Mouse (Mus musculus) embryonic stem cell, embryonic (primary cell): Measurements from ENCODE around the gene Mob1b.

Source experiments
- CTCF ChIA-PET, 4 experiments: fragments of 300-600 bp in 2 of 4; fragments of 350-600 bp in 2 of 4; sonication (Branson Sonifier 250); formaldehyde crosslinking; loops; one replicate each; lab custom pipeline; 2022; ENCODE audit warnings: inconsistent platforms in 2 of 4; lab: Charles Lee
- POLR2A ChIA-PET, 4 experiments: fragments of 300-600 bp in 2 of 4; fragments of 350-600 bp in 2 of 4; sonication (Branson Sonifier 250); formaldehyde crosslinking; loops; one replicate each; lab custom pipeline; 2022; ENCODE audit warnings: antibody characterized with exemption in 4 of 4, inconsistent platforms in 1 of 4; lab: Charles Lee

The Mob1b gene

GRCm38 (mm10) chr5:88791256-88792245 lies 70.9 kb downstream of the Mob1b start:
- POLR2A ChIA-PET: interaction anchor here in 3 of 4 experiments (0.7 to 3.3 kb wide), 6 partner anchors 17 to 71 kb away, joined by 3 to 11 read pairs (median 4); partner anchors contain the start of genes Dck (in 3 of the 3) and Mob1b (in 1 of the 3)
- CTCF ChIA-PET: interaction anchor here (0.5 to 2.1 kb wide), 62 partner anchors 9 to 1403 kb away, joined by 3 to 18 read pairs (median 4); partner anchors contain the start of gene Dck (in 2 of the 4)

- ChIA-PET POLR2A (interaction anchor here in 1 of 4 experiments (0.7 kb wide), 1 partner anchor 11 kb away, joined by 5 read pairs; no protein-coding TSS in a partner anchor), CTCF (no interaction called here)
Observed at GRCm38 (mm10) chr5:88793676-88794075, 73.0 kb downstream of the Mob1b start.

- POLR2A ChIA-PET: no interaction called here
- CTCF ChIA-PET: interaction anchor here in 2 of 4 experiments (0.6 kb wide), 2 partner anchors 1362 to 1522 kb away, joined by 4 to 5 read pairs; no protein-coding TSS in a partner anchor
Observed at GRCm38 (mm10) chr5:88795910-88796584, 75.4 kb downstream of the Mob1b start.

GRCm38 (mm10) chr5:88796588-88796987 lies 75.9 kb downstream of the Mob1b start:
- ChIA-PET POLR2A (no interaction called here), CTCF (interaction anchor here in 1 of 4 experiments (0.6 kb wide), 1 partner anchor 1361 kb away, joined by 4 read pairs; no protein-coding TSS in a partner anchor)

GRCm38 (mm10) chr5:88797121-88797520 lies 76.5 kb downstream of the Mob1b start:
- CTCF ChIA-PET: no interaction called here
- POLR2A ChIA-PET: interaction anchor here in 1 of 4 experiments (0.5 to 0.7 kb wide), 2 partner anchors 12 to 40 kb away, joined by 3 to 4 read pairs; no protein-coding TSS in a partner anchor

GRCm38 (mm10) chr5:88805616-88806015 lies 85.0 kb downstream of the Mob1b start:
- ChIA-PET POLR2A (no interaction called here), CTCF (interaction anchor here in 1 of 4 experiments (1.8 kb wide), 1 partner anchor 14 kb away, joined by 4 read pairs; no protein-coding TSS in a partner anchor)

- ChIA-PET POLR2A (no interaction called here), CTCF (interaction anchor here in 2 of 4 experiments (1.7 to 1.8 kb wide), 1 partner anchor 15 kb away, joined by 4 read pairs; no protein-coding TSS in a partner anchor)
Observed at GRCm38 (mm10) chr5:88806278-88806677, 85.6 kb downstream of the Mob1b start.

- POLR2A ChIA-PET: interaction anchor here in 2 of 4 experiments (0.6 to 1.4 kb wide), 3 partner anchors 41 to 699 kb away, joined by 3 to 5 read pairs (median 5); partner anchors contain the start of gene Dck (in 1 of the 2)
Observed at GRCm38 (mm10) chr5:88807342-88807741, 86.7 kb downstream of the Mob1b start.

GRCm38 (mm10) chr5:88813188-88813587 lies 92.5 kb downstream of the Mob1b start:
- CTCF ChIA-PET: no interaction called here

More at GRCm38 (mm10) chr5:88807342-88807741, 86.7 kb downstream of the Mob1b start:
- CTCF ChIA-PET: interaction anchor here in 3 of 4 experiments (0.5 to 1.7 kb wide), 6 partner anchors 16 to 57 kb away, joined by 3 to 15 read pairs (median 4); no protein-coding TSS in a partner anchor

More at GRCm38 (mm10) chr5:88813188-88813587, 92.5 kb downstream of the Mob1b start:
- POLR2A ChIA-PET: interaction anchor here in 2 of 4 experiments (0.6 to 0.7 kb wide), 2 partner anchors 208 to 270 kb away, joined by 3 read pairs; no protein-coding TSS in a partner anchor
